Mouse (Mus musculus): ENCODE measurements around the gene Atxn10. TPM values are rescaled to one million over a fixed set of nuclear protein-coding genes. Genes with fewer than 3 reads are reported as not detected.

Gene Atxn10
- 116 and 131 TPM in 2 replicates for polyA plus RNA-seq (2012; rRNA removed)

GRCm38 (mm10) chr15:85335671-85336300 is at the start of gene Atxn10:
TSS of gene Atxn10 (plus strand) at chr15:85336245.
- WGBS, result 15% methylated on average over 18 of the region's 19 CpGs
- Histone ChIP-seq H3K4me1 (ENCODE audit: control insufficient read depth, insufficient read depth, low read length) (peaks cover 6% of the 10 kb centered on the region; the same call in 1 of the 2 replicates), H3K4me3 (replicated peaks; ENCODE audit: extremely low read depth, low read depth, low read length) (peak within 1 kb of the TSS; percentile 56)
- no peak for TF ChIP-seq POLR2A (IDR thresholded peaks at IDR 0.05; ENCODE audit: borderline replicate concordance, extremely low read depth, low read depth, low read length)
- no peak for TF ChIP-seq CTCF (IDR thresholded peaks at IDR 0.05; ENCODE audit: insufficient read depth, low read length)
- DNase-seq, result no peak

- WGBS, result 83% methylated on average over 3 of the region's 3 CpGs
- Histone ChIP-seq H3K4me3 (replicated peaks; ENCODE audit: extremely low read depth, low read depth, low read length) (no peak overlapping the region), H3K4me1 (ENCODE audit: control insufficient read depth, insufficient read depth, low read length) (no peaks in the 10 kb centered on the region)
- DNase-seq, result no peak
- peak; percentile 29; the same call in 1 of the 2 replicates for TF ChIP-seq CTCF (IDR thresholded peaks at IDR 0.05; ENCODE audit: insufficient read depth, low read length)
- no peak for TF ChIP-seq POLR2A (IDR thresholded peaks at IDR 0.05; ENCODE audit: borderline replicate concordance, extremely low read depth, low read depth, low read length)
Measured at GRCm38 (mm10) chr15:85294632-85295031, 41.4 kb upstream of the Atxn10 start.

- WGBS, result 65% methylated on average over 8 of the region's 8 CpGs
- TF ChIP-seq POLR2A (IDR thresholded peaks at IDR 0.05; ENCODE audit: borderline replicate concordance, extremely low read depth, low read depth, low read length), result no peak
- Histone ChIP-seq H3K4me3 (replicated peaks; ENCODE audit: extremely low read depth, low read depth, low read length) (no peak overlapping the region), H3K4me1 (ENCODE audit: control insufficient read depth, insufficient read depth, low read length) (no peaks in the 10 kb centered on the region)
- DNase-seq, result no peak
Measured at GRCm38 (mm10) chr15:85295544-85295943, 40.5 kb upstream of the Atxn10 start.

GRCm38 (mm10) chr15:85295977-85296376 is 40.1 kb upstream of the Atxn10 start:
- TF ChIP-seq POLR2A (IDR thresholded peaks at IDR 0.05; ENCODE audit: borderline replicate concordance, extremely low read depth, low read depth, low read length) (no peak), CTCF (IDR thresholded peaks at IDR 0.05; ENCODE audit: insufficient read depth, low read length) (no peak)
- WGBS, result 67% methylated on average over 2 of the region's 2 CpGs
- H3K4me3 ChIP-seq (replicated peaks; ENCODE audit: extremely low read depth, low read depth, low read length), result no peak overlapping the region
- no peaks in the 10 kb centered on the region for H3K4me1 ChIP-seq (ENCODE audit: control insufficient read depth, insufficient read depth, low read length)
- no peak for DNase-seq

- 69% methylated on average over 3 of the region's 3 CpGs for WGBS
- DNase-seq, result no peak
Measured at GRCm38 (mm10) chr15:85296538-85296937, 39.5 kb upstream of the Atxn10 start.

GRCm38 (mm10) chr15:85298167-85298781 is 37.8 kb upstream of the Atxn10 start:
- Histone ChIP-seq H3K4me3 (replicated peaks; ENCODE audit: extremely low read depth, low read depth, low read length) (no peak overlapping the region), H3K4me1 (ENCODE audit: control insufficient read depth, insufficient read depth, low read length) (no peaks in the 10 kb centered on the region)
- WGBS, result 31% methylated on average over 17 of the region's 17 CpGs
- no peak for DNase-seq
- TF ChIP-seq CTCF (IDR thresholded peaks at IDR 0.05; ENCODE audit: insufficient read depth, low read length) (no peak), POLR2A (IDR thresholded peaks at IDR 0.05; ENCODE audit: borderline replicate concordance, extremely low read depth, low read depth, low read length) (no peak)

More at GRCm38 (mm10) chr15:85296538-85296937, 39.5 kb upstream of the Atxn10 start:
- H3K4me1 ChIP-seq (ENCODE audit: control insufficient read depth, insufficient read depth, low read length), result no peaks in the 10 kb centered on the region
- no peak for TF ChIP-seq POLR2A (IDR thresholded peaks at IDR 0.05; ENCODE audit: borderline replicate concordance, extremely low read depth, low read depth, low read length)
- no peak for TF ChIP-seq CTCF (IDR thresholded peaks at IDR 0.05; ENCODE audit: insufficient read depth, low read length)
- no peak overlapping the region for H3K4me3 ChIP-seq (replicated peaks; ENCODE audit: extremely low read depth, low read depth, low read length)

- H3K4me3 ChIP-seq (replicated peaks; ENCODE audit: extremely low read depth, low read depth, low read length), result no peak overlapping the region
- no peaks in the 10 kb centered on the region for H3K4me1 ChIP-seq (ENCODE audit: control insufficient read depth, insufficient read depth, low read length)
- TF ChIP-seq POLR2A (IDR thresholded peaks at IDR 0.05; ENCODE audit: borderline replicate concordance, extremely low read depth, low read depth, low read length), result no peak
- 79% methylated on average over 9 of the region's 9 CpGs for WGBS
- DNase-seq, result no peak
Measured at GRCm38 (mm10) chr15:85298946-85299345, 37.1 kb upstream of the Atxn10 start.

- WGBS, result 76% methylated on average over 4 of the region's 4 CpGs
- no peak overlapping the region for H3K4me3 ChIP-seq (replicated peaks; ENCODE audit: extremely low read depth, low read depth, low read length)
Measured at GRCm38 (mm10) chr15:85303241-85303640, 32.8 kb upstream of the Atxn10 start.

GRCm38 (mm10) chr15:85303976-85304375 is 32.1 kb upstream of the Atxn10 start:
- WGBS, result 90% methylated on average over 4 of the region's 4 CpGs
- no peak for DNase-seq
- TF ChIP-seq POLR2A (IDR thresholded peaks at IDR 0.05; ENCODE audit: borderline replicate concordance, extremely low read depth, low read depth, low read length) (no peak), CTCF (IDR thresholded peaks at IDR 0.05; ENCODE audit: insufficient read depth, low read length) (no peak)
- H3K4me1 ChIP-seq (ENCODE audit: control insufficient read depth, insufficient read depth, low read length), result no peaks in the 10 kb centered on the region
- H3K4me3 ChIP-seq (replicated peaks; ENCODE audit: extremely low read depth, low read depth, low read length), result no peak overlapping the region

More at GRCm38 (mm10) chr15:85303241-85303640, 32.8 kb upstream of the Atxn10 start:
- H3K4me1 ChIP-seq (ENCODE audit: control insufficient read depth, insufficient read depth, low read length), result no peaks in the 10 kb centered on the region
- TF ChIP-seq CTCF (IDR thresholded peaks at IDR 0.05; ENCODE audit: insufficient read depth, low read length) (no peak), POLR2A (IDR thresholded peaks at IDR 0.05; ENCODE audit: borderline replicate concordance, extremely low read depth, low read depth, low read length) (no peak)
- DNase-seq, result no peak

Data from lung, adult 2 months (tissue).